Mouse (Mus musculus) right cerebral cortex, adult 18-20 months (tissue): ENCODE data around the gene Vopp1.
A peak's percentile ranks its signal among the peaks of the same experiment; 100 is the strongest.

Source experiments
- DNase-seq: peaks from one replicate; pipeline ENCODE4 v3.0.0; 2022; ENCODE audit warnings: mixed read lengths

The Vopp1 gene

DNA sequence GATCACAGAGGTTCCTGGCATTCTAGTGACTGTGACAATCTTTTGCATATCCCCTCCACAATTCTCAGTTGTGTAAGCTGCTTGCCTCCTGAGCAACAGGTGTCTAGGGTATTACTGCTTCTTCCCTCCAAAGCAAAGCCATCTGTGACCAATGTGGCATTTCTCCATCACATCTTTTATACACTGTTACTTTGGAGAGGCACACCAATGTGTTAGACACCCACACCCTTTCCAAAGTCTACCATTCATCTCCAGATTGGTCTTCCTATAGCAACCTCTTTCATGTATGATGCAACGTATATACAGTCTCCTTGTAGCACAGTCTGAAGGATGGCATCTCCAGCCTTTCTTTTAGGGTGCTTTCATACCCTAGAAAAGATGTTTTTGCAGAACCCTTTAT lies 42.3 kb downstream of the Vopp1 start:
- no peak for DNase-seq

DNA sequence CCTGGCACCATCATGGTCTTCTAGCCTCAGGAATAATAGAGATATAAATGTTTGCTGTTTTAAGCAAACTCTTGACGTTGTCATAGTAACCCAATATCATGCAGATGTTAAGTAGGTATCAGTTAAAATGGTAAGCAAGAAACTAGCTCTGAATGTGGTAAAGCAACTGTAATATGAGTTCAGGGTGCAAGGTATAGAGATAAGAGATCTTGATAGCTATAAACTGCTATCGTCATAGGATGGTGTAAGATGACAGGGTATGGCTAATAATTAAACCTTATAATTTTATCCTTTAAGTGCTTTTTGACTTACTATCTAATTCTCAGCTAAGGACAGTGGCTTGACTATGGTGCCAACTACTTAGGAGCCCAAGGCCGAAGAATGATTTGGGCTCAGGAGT lies 44.6 kb downstream of the Vopp1 start:
- DNase-seq = no peak

GRCm38 (mm10) chr6:57773792-57774191 lies 51.2 kb downstream of the Vopp1 start:
- no peak for DNase-seq

GRCm38 (mm10) chr6:57770467-57771190 lies 54.3 kb downstream of the Vopp1 start:
- no peak for DNase-seq

- DNase-seq = no peak
Measured at GRCm38 (mm10) chr6:57768948-57769525, 55.9 kb downstream of the Vopp1 start.

DNA sequence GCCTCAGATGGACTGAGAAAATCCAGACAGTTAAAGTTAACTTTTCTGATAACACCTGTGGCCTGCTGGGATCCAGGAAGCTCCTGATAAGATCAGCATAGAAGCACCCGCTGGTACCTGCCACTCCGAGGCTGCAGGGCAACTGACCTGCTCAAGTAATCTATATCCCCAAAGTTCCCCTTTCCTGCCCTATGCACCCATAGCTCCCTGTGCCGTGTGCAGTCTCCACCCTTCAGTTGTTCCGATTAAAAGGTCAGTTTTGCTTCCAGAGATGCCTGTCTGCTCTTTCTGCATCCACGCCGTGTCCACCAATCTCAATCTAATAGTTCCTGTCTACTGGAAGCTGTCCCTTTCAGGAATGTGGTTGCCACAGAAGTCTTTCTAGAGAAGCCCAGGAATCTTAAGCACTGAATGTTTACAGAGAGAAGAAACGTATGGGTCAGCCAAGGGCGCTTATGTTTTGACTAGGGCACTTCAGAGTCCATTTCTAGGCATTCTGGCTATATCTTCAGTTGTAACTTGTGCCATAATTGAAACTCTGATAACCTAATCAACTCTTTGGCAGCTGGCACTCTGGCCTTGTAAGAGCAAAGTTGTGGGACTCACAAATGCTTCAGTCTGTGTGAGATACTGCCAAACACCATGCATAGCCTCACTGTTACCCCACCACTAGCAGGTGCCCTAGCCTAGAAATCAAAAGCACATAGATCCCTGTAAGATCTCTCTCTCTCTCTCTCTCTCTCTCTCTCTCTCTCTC lies 57.7 kb downstream of the Vopp1 start:
- DNase-seq = no peak

GRCm38 (mm10) chr6:57766287-57766686 lies 58.7 kb downstream of the Vopp1 start:
- no peak for DNase-seq

DNA sequence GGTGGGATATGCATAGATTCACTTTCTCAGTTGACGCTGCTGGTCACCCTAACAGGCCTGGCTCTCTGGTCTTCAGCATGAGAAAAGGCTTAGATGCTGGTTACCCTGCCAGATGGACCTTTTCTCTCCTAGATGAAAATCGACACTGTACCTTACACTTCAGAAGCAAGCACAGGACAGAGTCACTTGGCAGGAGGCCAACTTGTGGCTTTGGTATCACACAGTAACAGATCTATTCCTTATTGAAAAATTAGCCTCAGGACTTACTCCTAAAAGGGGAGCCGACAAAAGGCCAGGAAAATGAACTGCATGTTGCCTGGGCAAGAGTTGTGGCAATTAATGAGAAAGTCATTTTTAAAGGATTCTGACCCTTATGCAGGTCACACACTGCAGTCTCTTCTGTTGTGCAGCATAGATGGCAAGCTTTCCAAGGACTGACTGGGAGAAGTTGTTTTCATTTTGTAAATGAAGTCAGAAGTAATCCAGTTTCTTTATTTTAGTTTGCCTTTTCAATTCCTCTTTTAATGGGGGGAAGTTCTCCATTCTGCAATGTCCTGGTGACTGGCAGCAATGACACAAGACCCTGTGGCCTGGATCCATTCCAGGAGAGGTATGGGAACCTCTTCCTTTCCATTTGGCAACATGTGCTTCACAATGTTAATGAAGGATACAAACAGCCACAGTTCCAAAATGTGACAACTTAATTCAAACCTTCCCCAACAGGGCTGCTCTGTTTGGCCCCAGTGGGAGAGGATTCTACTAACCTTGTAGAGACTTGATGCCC lies 59.7 kb downstream of the Vopp1 start:
- no peak for DNase-seq

GRCm38 (mm10) chr6:57763054-57763453 lies 61.9 kb downstream of the Vopp1 start:
- no peak for DNase-seq

- DNase-seq = no peak
Measured at GRCm38 (mm10) chr6:57753962-57754759, 70.8 kb downstream of the Vopp1 start.

DNA sequence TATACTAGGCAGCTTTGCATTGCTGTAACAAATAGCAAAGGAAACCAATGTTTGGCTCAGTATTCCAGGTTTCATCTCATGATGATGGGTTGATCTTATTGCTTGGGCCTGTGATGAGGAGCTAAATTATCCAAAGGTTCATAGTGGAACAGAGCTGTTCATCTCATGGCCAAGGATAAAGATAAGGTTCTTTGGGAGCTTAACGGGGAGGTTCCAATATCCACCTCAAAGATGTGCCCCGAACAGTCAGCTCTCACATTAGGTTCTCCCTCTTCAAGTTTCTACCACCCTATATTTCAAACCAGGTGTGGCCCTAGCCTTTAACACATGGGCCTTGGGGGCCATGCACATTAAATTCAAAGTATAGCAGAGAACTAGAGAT lies 79.2 kb downstream of the Vopp1 start:
- no peak for DNase-seq

DNA sequence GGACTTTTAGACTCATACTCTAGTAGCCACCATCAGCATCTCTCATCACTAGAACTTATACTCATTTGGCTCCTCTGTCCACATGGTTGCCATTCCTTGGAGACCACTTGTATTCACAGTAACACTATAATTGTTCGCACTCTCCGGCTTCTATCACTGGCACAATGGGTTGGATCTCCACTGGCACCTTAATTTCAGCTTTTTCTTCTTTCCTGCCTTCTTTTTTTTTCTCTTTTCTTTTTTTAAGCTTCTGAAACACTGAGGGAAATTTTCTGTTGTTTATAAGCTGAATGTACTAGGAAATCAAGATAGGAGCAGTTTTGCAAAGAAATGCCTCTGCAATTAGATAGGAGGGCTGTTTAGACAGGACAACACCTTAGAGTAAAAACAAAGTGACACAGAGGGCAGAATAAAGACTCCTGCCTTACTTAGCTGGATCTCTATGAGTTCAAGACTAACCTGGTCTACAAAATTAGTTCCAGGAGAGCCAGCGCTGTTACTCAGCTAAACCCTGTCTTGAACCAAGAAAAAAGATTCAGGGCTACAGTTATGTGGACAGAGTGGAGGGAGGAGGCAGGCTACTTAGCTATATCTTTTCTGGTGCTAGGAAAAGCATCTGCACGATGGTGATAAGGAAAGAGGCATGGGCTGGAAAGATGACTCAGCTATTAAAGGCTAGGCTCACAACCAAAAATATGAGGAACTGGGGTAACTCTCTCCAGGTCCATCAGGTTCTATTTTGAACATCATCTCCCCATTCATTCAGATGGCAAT lies 79.8 kb downstream of the Vopp1 start:
- DNase-seq = no peak

GRCm38 (mm10) chr6:57744123-57744522 lies 80.8 kb downstream of the Vopp1 start:
- DNase-seq = no peak

GRCm38 (mm10) chr6:57743333-57743732 lies 81.6 kb downstream of the Vopp1 start:
- no peak for DNase-seq

DNA sequence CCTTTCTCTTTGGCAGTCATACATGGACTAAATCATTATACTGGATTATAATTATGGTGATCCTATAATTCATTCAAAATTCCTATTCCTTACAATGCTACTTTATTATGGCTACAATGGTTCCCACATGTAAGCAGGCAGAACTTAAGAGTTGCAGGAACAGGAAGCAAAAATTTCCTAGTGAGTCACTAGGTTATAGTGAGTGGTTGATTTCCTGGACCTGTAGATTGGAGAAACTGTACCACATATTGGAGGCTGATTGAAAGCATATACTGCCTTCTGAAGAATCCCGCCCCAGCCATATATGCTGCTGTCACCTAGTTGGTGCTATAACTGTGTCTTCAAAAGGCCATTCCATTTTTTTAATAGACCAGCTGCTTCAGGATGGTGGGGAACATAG lies 82.2 kb downstream of the Vopp1 start:
- DNase-seq = no peak

DNA sequence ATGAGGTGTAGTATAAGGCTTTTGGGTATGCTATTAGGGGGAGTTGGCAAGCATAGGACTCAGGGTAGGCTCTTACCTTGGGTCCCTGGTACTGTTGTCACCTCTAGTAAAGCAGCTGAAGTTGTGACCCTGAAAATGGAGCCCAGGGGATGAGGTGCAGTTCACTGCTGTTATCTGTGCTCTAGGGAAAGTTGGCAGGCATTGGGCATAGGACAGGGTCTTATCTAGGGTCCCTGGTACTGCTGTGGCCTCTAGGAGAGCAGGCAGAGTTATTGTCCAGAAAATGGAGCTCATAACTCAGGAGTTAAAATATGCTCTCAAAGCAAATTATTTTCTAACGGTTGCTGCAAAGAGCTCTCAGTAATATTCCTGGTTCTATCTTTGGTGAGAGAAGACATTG lies 103.6 kb downstream of the Vopp1 start:
- DNase-seq = no peak

DNA sequence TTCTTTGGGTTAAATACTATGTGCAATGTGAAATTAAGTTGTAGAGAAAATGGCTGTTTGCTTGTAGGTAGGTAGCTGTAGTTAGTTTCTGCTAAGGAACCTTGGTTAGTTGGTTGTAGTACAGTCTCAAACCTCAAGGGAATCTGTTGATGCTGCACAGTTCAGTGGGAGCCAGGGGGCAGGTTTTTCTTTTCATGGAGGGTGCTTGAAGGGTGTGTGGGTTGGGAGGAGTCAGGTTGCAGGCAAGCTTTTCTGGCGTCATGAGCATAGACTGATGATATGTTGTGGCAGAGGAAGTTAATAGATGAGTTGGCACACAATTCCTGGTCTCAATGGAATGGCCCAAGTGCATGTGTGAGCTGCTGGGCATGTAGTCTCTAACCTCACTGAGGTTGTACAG lies 113.2 kb downstream of the Vopp1 start:
- no peak for DNase-seq

- DNase-seq = no peak
Measured at GRCm38 (mm10) chr6:57706721-57707120, 118.2 kb downstream of the Vopp1 start.

- peak; percentile 29 for DNase-seq
Measured at GRCm38 (mm10) chr6:57703703-57704102, 121.3 kb downstream of the Vopp1 start.

GRCm38 (mm10) chr6:57702743-57703499 lies 122.0 kb downstream of the Vopp1 start:
- peak; percentile 97 for DNase-seq

GRCm38 (mm10) chr6:57702376-57702742 lies 122.6 kb downstream of the Vopp1 start, which contains the start of gene Lancl2:
Lancl2 (plus strand) TSS chr6:57702540.
- DNase-seq = peak; percentile 41
